Mouse (Mus musculus): ENCODE measurements around the gene Ttyh1. TPM values are rescaled to one million over a fixed set of nuclear protein-coding genes. Genes with fewer than 3 reads are reported as not detected.
A peak's percentile ranks its signal among the peaks of the same experiment; 100 is the strongest.

The Ttyh1 gene
- polyA plus RNA-seq, 1 experiment from 2014 or later: 4.3 TPM

- Histone ChIP-seq H3K4me3 (ENCODE audit: low read depth, low read length) (no peak overlapping the region), H3K27ac (replicated peaks) (peak overlapping the region; percentile 70; the same call in 1 of the 2 replicates), H3K9me3 (ENCODE audit: control insufficient read depth, low read length) (no peaks in the 10 kb centered on the region), H3K27me3 (ENCODE audit: control insufficient read depth, insufficient read depth, low read length) (no peaks in the 10 kb centered on the region), H3K36me3 (ENCODE audit: control insufficient read depth, insufficient read depth, low read length) (no peaks in the 10 kb centered on the region), H3K4me2 (replicated peaks; ENCODE audit: low read depth) (0 out of 2 replicates have a peak overlapping the region, but pooled peaks have one; percentile 1), H3K4me1 (replicated peaks; ENCODE audit: control insufficient read depth, insufficient read depth) (no peaks in the 10 kb centered on the region), H3K9ac (ENCODE audit: low read length) (0 out of 2 replicates have a peak overlapping the region, but pooled peaks have one; percentile 0)
- 0% methylated on average over 2 of the region's 2 CpGs for WGBS
- TF ChIP-seq EP300 (optimal IDR thresholded peaks at IDR 0.05) (no peak), CTCF (IDR thresholded peaks at IDR 0.05; ENCODE audit: low read depth) (no peak)
- peak; percentile 42 for DNase-seq (ENCODE audit: low spot score)
- ATAC-seq (ENCODE audit: low FRiP score, low TSS enrichment): peak; percentile 83
These were observed 36.4 kb upstream of the Ttyh1 start for GRCm38 (mm10) chr7:4082804-4083203.

DNA sequence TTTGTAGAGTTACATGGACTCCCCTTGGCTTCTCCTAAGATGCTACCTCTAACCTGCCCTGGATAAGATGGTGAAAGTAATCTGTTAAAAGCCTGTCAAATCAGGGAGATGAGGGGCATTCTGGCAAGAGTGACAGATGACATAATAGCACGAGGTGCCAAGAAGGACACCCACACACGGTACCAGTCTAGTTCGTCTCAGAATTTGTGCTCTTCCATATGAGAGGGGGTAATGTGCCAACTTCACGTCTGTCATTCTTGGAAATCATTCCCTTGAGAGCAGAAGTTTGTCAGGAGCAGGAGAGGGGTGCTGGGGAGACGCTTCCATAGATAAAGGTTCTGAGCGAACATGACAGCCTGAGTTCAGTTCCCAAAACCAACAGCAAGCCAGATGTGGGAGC, 35.0 kb upstream of the Ttyh1 start:
- TF ChIP-seq EP300 (optimal IDR thresholded peaks at IDR 0.05): no peak
- TF ChIP-seq CTCF (IDR thresholded peaks at IDR 0.05; ENCODE audit: low read depth): no peak

GRCm38 (mm10) chr7:4085562-4085961, 33.6 kb upstream of the Ttyh1 start:
- Histone ChIP-seq H3K4me2 (replicated peaks; ENCODE audit: low read depth) (no peak overlapping the region), H3K27ac (replicated peaks) (no peak overlapping the region)
- TF ChIP-seq EP300 (optimal IDR thresholded peaks at IDR 0.05) (no peak), CTCF (IDR thresholded peaks at IDR 0.05; ENCODE audit: low read depth) (no peak)

More for the DNA sequence above, 35.0 kb upstream of the Ttyh1 start:
- H3K4me2 ChIP-seq (replicated peaks; ENCODE audit: low read depth): no peak overlapping the region
- DNase-seq (ENCODE audit: low spot score) (no peak), ATAC-seq (ENCODE audit: low FRiP score, low TSS enrichment) (no peak)
- H3K4me1 ChIP-seq (replicated peaks; ENCODE audit: control insufficient read depth, insufficient read depth): no peaks in the 10 kb centered on the region
- no peaks in the 10 kb centered on the region for H3K9me3 ChIP-seq (ENCODE audit: control insufficient read depth, low read length)
- H3K27ac ChIP-seq (replicated peaks): no peak overlapping the region
- H3K36me3 ChIP-seq (ENCODE audit: control insufficient read depth, insufficient read depth, low read length): no peaks in the 10 kb centered on the region
- H3K9ac ChIP-seq (ENCODE audit: low read length): no peak overlapping the region
- H3K27me3 ChIP-seq (ENCODE audit: control insufficient read depth, insufficient read depth, low read length): no peaks in the 10 kb centered on the region
- WGBS: 73% methylated on average over 6 of the region's 6 CpGs
- no peak overlapping the region for H3K4me3 ChIP-seq (ENCODE audit: low read depth, low read length)

GRCm38 (mm10) chr7:4087238-4087895, 31.8 kb upstream of the Ttyh1 start:
- H3K4me2 ChIP-seq (replicated peaks; ENCODE audit: low read depth): no peak overlapping the region
- H3K4me3 ChIP-seq (ENCODE audit: low read depth, low read length): no peak overlapping the region
- H3K27me3 ChIP-seq (ENCODE audit: control insufficient read depth, insufficient read depth, low read length): no peaks in the 10 kb centered on the region
- no peaks in the 10 kb centered on the region for H3K4me1 ChIP-seq (replicated peaks; ENCODE audit: control insufficient read depth, insufficient read depth)
- DNase-seq (ENCODE audit: low spot score) (no peak), ATAC-seq (ENCODE audit: low FRiP score, low TSS enrichment) (no peak)
- H3K27ac ChIP-seq (replicated peaks): no peak overlapping the region
- WGBS: 70% methylated on average over 4 of the region's 4 CpGs
- TF ChIP-seq CTCF (IDR thresholded peaks at IDR 0.05; ENCODE audit: low read depth) (no peak), EP300 (optimal IDR thresholded peaks at IDR 0.05) (no peak)
- no peaks in the 10 kb centered on the region for H3K36me3 ChIP-seq (ENCODE audit: control insufficient read depth, insufficient read depth, low read length)
- H3K9ac ChIP-seq (ENCODE audit: low read length): no peak overlapping the region
- no peaks in the 10 kb centered on the region for H3K9me3 ChIP-seq (ENCODE audit: control insufficient read depth, low read length)

More at GRCm38 (mm10) chr7:4085562-4085961, 33.6 kb upstream of the Ttyh1 start:
- no peak overlapping the region for H3K9ac ChIP-seq (ENCODE audit: low read length)
- ATAC-seq (ENCODE audit: low FRiP score, low TSS enrichment) (no peak), DNase-seq (ENCODE audit: low spot score) (no peak)
- no peaks in the 10 kb centered on the region for H3K4me1 ChIP-seq (replicated peaks; ENCODE audit: control insufficient read depth, insufficient read depth)
- no peaks in the 10 kb centered on the region for H3K36me3 ChIP-seq (ENCODE audit: control insufficient read depth, insufficient read depth, low read length)
- no peak overlapping the region for H3K4me3 ChIP-seq (ENCODE audit: low read depth, low read length)
- no peaks in the 10 kb centered on the region for H3K27me3 ChIP-seq (ENCODE audit: control insufficient read depth, insufficient read depth, low read length)
- H3K9me3 ChIP-seq (ENCODE audit: control insufficient read depth, low read length): no peaks in the 10 kb centered on the region

GRCm38 (mm10) chr7:4087896-4088480, 31.2 kb upstream of the Ttyh1 start:
- Histone ChIP-seq H3K9me3 (ENCODE audit: control insufficient read depth, low read length) (no peaks in the 10 kb centered on the region), H3K4me3 (ENCODE audit: low read depth, low read length) (no peak overlapping the region), H3K27me3 (ENCODE audit: control insufficient read depth, insufficient read depth, low read length) (no peaks in the 10 kb centered on the region), H3K4me1 (replicated peaks; ENCODE audit: control insufficient read depth, insufficient read depth) (no peaks in the 10 kb centered on the region), H3K27ac (replicated peaks) (no peak overlapping the region), H3K36me3 (ENCODE audit: control insufficient read depth, insufficient read depth, low read length) (no peaks in the 10 kb centered on the region), H3K4me2 (replicated peaks; ENCODE audit: low read depth) (no peak overlapping the region), H3K9ac (ENCODE audit: low read length) (no peak overlapping the region)
- DNase-seq (ENCODE audit: low spot score): no peak
- TF ChIP-seq CTCF (IDR thresholded peaks at IDR 0.05; ENCODE audit: low read depth) (no peak), EP300 (optimal IDR thresholded peaks at IDR 0.05) (no peak)
- ATAC-seq (ENCODE audit: low FRiP score, low TSS enrichment): no peak
- 71% methylated on average over 6 of the region's 6 CpGs for WGBS

DNA sequence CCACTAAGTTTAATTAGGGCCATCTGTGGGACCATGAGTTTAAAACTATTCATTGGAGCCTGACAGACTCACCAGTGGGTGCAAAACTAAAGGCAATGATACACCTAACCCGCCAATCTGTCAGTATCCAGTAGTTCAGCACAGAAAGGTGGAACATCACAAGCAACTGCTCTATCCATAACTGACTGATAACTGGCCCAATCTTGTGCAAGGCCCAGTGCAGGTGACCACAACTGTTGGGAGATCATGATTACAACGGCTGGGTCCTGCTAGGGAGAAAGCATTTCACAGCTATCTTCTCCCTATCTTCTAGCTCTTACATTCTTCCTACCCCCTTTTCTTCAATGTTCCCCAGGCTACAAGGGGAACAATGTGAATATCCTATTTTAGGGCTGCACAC, 30.5 kb upstream of the Ttyh1 start:
- Histone ChIP-seq H3K36me3 (ENCODE audit: control insufficient read depth, insufficient read depth, low read length) (no peaks in the 10 kb centered on the region), H3K27ac (replicated peaks) (no peak overlapping the region), H3K4me1 (replicated peaks; ENCODE audit: control insufficient read depth, insufficient read depth) (no peaks in the 10 kb centered on the region), H3K27me3 (ENCODE audit: control insufficient read depth, insufficient read depth, low read length) (no peaks in the 10 kb centered on the region), H3K9me3 (ENCODE audit: control insufficient read depth, low read length) (no peaks in the 10 kb centered on the region), H3K4me3 (ENCODE audit: low read depth, low read length) (no peak overlapping the region), H3K4me2 (replicated peaks; ENCODE audit: low read depth) (no peak overlapping the region), H3K9ac (ENCODE audit: low read length) (no peak overlapping the region)
- DNase-seq (ENCODE audit: low spot score) (no peak), ATAC-seq (ENCODE audit: low FRiP score, low TSS enrichment) (no peak)
- TF ChIP-seq CTCF (IDR thresholded peaks at IDR 0.05; ENCODE audit: low read depth) (no peak), EP300 (optimal IDR thresholded peaks at IDR 0.05) (no peak)
- 82% methylated on average over 2 of the region's 2 CpGs for WGBS

Data from stomach, postnatal 0 days (tissue).